Comparison of ENCODE assay signal across 24 mouse cellular contexts in the genomic region with DNA sequence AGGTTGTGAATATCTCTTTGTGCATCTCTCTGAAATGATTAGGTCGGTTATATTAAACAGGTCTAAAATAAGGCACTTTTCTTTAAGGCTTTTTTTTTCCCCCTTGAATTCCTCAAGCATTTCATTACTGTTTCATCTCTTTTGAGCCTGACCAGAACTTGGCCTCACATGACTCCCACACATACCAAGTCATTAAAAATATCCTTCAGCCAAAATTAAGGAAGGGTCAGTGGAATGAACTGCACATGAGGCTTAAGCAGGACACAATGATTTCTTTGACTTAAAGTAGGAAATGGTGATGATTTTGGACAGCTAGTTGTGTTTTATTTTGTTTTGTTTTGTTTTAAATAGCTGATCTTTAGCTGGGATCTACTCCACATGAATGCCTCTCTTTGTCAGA.
"Had no signal": no experiment of that assay in that cellular context is flagged by ENCODE, and none has a peak within 500 bp of the region (broad histone marks: within the 10 kb centered on the region; RNA-seq: fewer than 3 reads in every experiment).

No protein-coding gene starts in this region.

- DNase-seq: gastrocnemius, adult 2 months; gastrocnemius, postnatal 10 days; gastrocnemius, postnatal 25 days; heart, adult 18-20 months; heart, postnatal 10 days; heart, postnatal 4 days; kidney, adult 8-10 months; kidney, postnatal 14 days; liver, embryonic 13.5 days; liver, postnatal 0 days had no signal

- H3K27ac ChIP-seq: gastrocnemius, adult 2 months; heart, embryonic 10.5 days; hindbrain, embryonic 10.5 days; hindbrain, embryonic 12.5 days; hindbrain, embryonic 14.5 days; intestine, embryonic 15.5 days; layer of hippocampus, adult 2 months; left cerebral cortex, adult 2 months; limb, embryonic 12.5 days; liver, embryonic 13.5 days; liver, embryonic 15.5 days had no signal

- H3K9ac ChIP-seq: hindbrain, embryonic 12.5 days; hindbrain, embryonic 14.5 days; intestine, embryonic 15.5 days; limb, embryonic 12.5 days; liver, embryonic 13.5 days; liver, embryonic 15.5 days; liver, postnatal 0 days had no signal

- H3K4me1 ChIP-seq: hindbrain, embryonic 10.5 days; hindbrain, embryonic 12.5 days; intestine, embryonic 15.5 days; limb, embryonic 10.5 days; limb, embryonic 12.5 days; liver, embryonic 13.5 days; liver, embryonic 15.5 days had no signal

- H3K27me3 ChIP-seq: hindbrain, embryonic 12.5 days; intestine, embryonic 15.5 days; limb, embryonic 12.5 days; liver, embryonic 13.5 days; liver, embryonic 15.5 days had no signal

- H3K4me2 ChIP-seq: hindbrain, embryonic 12.5 days; hindbrain, embryonic 14.5 days; intestine, embryonic 15.5 days; limb, embryonic 12.5 days; liver, embryonic 11.5 days; liver, embryonic 13.5 days; liver, embryonic 15.5 days had no signal

- ATAC-seq: hindbrain, embryonic 16.5 days; inflammation-experienced regulatory T-cells, adult 6 months; intestine, embryonic 15.5 days; intestine, postnatal 0 days; liver, postnatal 0 days had no signal

- H3K36me3 ChIP-seq: heart, embryonic 10.5 days; hindbrain, embryonic 10.5 days; hindbrain, embryonic 12.5 days; intestine, embryonic 15.5 days; limb, embryonic 10.5 days; limb, embryonic 12.5 days; liver, embryonic 13.5 days; liver, embryonic 15.5 days had no signal

- H3K9me3 ChIP-seq: heart, embryonic 10.5 days; hindbrain, embryonic 10.5 days; hindbrain, embryonic 12.5 days; intestine, embryonic 15.5 days; limb, embryonic 10.5 days; limb, embryonic 12.5 days; liver, embryonic 13.5 days; liver, embryonic 15.5 days had no signal

- H3K4me3 ChIP-seq: gastrocnemius, adult 2 months; heart, embryonic 10.5 days; hindbrain, embryonic 10.5 days; hindbrain, embryonic 12.5 days; intestine, embryonic 15.5 days; layer of hippocampus, adult 2 months; left cerebral cortex, adult 2 months; limb, embryonic 10.5 days; limb, embryonic 12.5 days; liver, embryonic 13.5 days; liver, embryonic 15.5 days had no signal
